Mouse (Mus musculus) hindbrain, embryonic 12.5 days (tissue): ENCODE measurements around the gene Myh11. TPM values are rescaled to one million over a fixed set of nuclear protein-coding genes. Genes with fewer than 3 reads are reported as not detected.
A peak's percentile ranks its signal among the peaks of the same experiment; 100 is the strongest.

Source experiments
- ATAC-seq: fragments of 200-750 bp; cut with Nextera tagmentation; 2 replicates; pipeline ENCODE4 v1.8.0; 2017; ENCODE audit warnings: moderate TSS enrichment; ENCODE audit not compliant: low FRiP score
- H3K27ac ChIP-seq: fragments of 300-500 bp; sonication (generic); 2 replicates; pipeline ENCODE4 v1.5.1; 2016; ENCODE audit warnings: mild to moderate bottlenecking
- H3K27me3 ChIP-seq: fragments of 300-500 bp; sonication (generic); 2 replicates; pipeline ENCODE4 v1.6.1; 2016; ENCODE audit warnings: mild to moderate bottlenecking
- H3K36me3 ChIP-seq: fragments of 300-500 bp; sonication (generic); 2 replicates; pipeline ENCODE4 v1.6.1; 2016; ENCODE audit warnings: mild to moderate bottlenecking
- H3K4me1 ChIP-seq: fragments of 300-500 bp; sonication (generic); 2 replicates; pipeline ENCODE4 v1.6.1; 2016
- H3K4me2 ChIP-seq: fragments of 300-500 bp; sonication (generic); replicated peaks from 2 replicates; pipeline ENCODE4 v1.6.1; 2016; ENCODE audit warnings: mild to moderate bottlenecking
- H3K4me3 ChIP-seq: fragments of 300-500 bp; sonication (generic); 2 replicates; pipeline ENCODE4 v1.5.1; 2016; ENCODE audit warnings: mild to moderate bottlenecking
- H3K9ac ChIP-seq: fragments of 300-500 bp; sonication (generic); 2 replicates; pipeline ENCODE4 v1.6.1; 2016; ENCODE audit warnings: mild to moderate bottlenecking, moderate library complexity
- H3K9me3 ChIP-seq: fragments of 300-500 bp; sonication (generic); replicated peaks from 2 replicates; pipeline ENCODE4 v1.6.1; 2016; ENCODE audit warnings: mild to moderate bottlenecking
- whole genome bisulfite sequencing: fragments of 180-500 bp; shearing (Covaris S2); methylation state at CpG from one replicate; pipeline ENCODE4 v1.1.7; 2016; 5-methylcytosine and 5-hydroxymethylcytosine counted together
- polyA plus RNA-seq: library from polyadenylated mRNA; unstranded; fragments of >200 nt; fragmentation: Nextera tagmentation; extraction: Ambion mirVana; gene quantifications from 2 replicates; pipeline ENCODE4 v1.2.1, GENCODE M21; 2016

Gene Myh11
- polyA plus RNA-seq, 1 experiment from 2014 or later, result 0.30 TPM

GRCm38 (mm10) chr16:14303676-14304075 is 12.5 kb upstream of the Myh11 start:
- Histone ChIP-seq H3K27ac (no peak overlapping the region), H3K9me3 (no peaks in the 10 kb centered on the region), H3K4me2 (no peak overlapping the region), H3K9ac (no peak overlapping the region), H3K36me3 (peaks cover 58% of the 10 kb centered on the region), H3K4me3 (no peak overlapping the region), H3K4me1 (no peaks in the 10 kb centered on the region), H3K27me3 (no peaks in the 10 kb centered on the region)
- no peak for ATAC-seq
- 86% methylated on average over 7 of the region's 7 CpGs for WGBS

GRCm38 (mm10) chr16:14303148-14303547 is 12.0 kb upstream of the Myh11 start:
- no peaks in the 10 kb centered on the region for H3K9me3 ChIP-seq
- WGBS, result 82% methylated on average over 2 of the region's 2 CpGs
- peaks cover 56% of the 10 kb centered on the region for H3K36me3 ChIP-seq

GRCm38 (mm10) chr16:14298461-14298860 is 7.3 kb upstream of the Myh11 start:
- 99% methylated on average over 4 of the region's 4 CpGs for WGBS

More at GRCm38 (mm10) chr16:14303148-14303547, 12.0 kb upstream of the Myh11 start:
- Histone ChIP-seq H3K27me3 (no peaks in the 10 kb centered on the region), H3K27ac (no peak overlapping the region), H3K9ac (no peak overlapping the region), H3K4me1 (no peaks in the 10 kb centered on the region), H3K4me3 (no peak overlapping the region), H3K4me2 (no peak overlapping the region)
- no peak for ATAC-seq

GRCm38 (mm10) chr16:14297746-14298145 is 6.6 kb upstream of the Myh11 start:
- H3K36me3 ChIP-seq, result peaks cover 37% of the 10 kb centered on the region
- H3K4me1 ChIP-seq, result 0 out of 2 replicates have a peak, but pooled peaks cover 2% of the 10 kb centered on the region
- no peak overlapping the region for H3K27ac ChIP-seq
- no peak for ATAC-seq
- peaks cover 7% of the 10 kb centered on the region for H3K27me3 ChIP-seq
- WGBS, result 95% methylated on average over 4 of the region's 4 CpGs
- H3K4me3 ChIP-seq, result no peak overlapping the region
- no peak overlapping the region for H3K4me2 ChIP-seq
- no peaks in the 10 kb centered on the region for H3K9me3 ChIP-seq
- H3K9ac ChIP-seq, result no peak overlapping the region

More at GRCm38 (mm10) chr16:14298461-14298860, 7.3 kb upstream of the Myh11 start:
- Histone ChIP-seq H3K27ac (no peak overlapping the region), H3K4me1 (no peaks in the 10 kb centered on the region), H3K9ac (no peak overlapping the region), H3K4me3 (no peak overlapping the region), H3K4me2 (no peak overlapping the region), H3K36me3 (peaks cover 44% of the 10 kb centered on the region), H3K27me3 (no peaks in the 10 kb centered on the region), H3K9me3 (no peaks in the 10 kb centered on the region)
- ATAC-seq, result no peak

- H3K4me2 ChIP-seq, result no peak overlapping the region
- peaks cover 6% of the 10 kb centered on the region for H3K4me1 ChIP-seq
- no peak overlapping the region for H3K27ac ChIP-seq
- ATAC-seq, result no peak
- H3K36me3 ChIP-seq, result peaks cover 35% of the 10 kb centered on the region
- H3K9ac ChIP-seq, result no peak overlapping the region
- no peak overlapping the region for H3K4me3 ChIP-seq
- no peaks in the 10 kb centered on the region for H3K9me3 ChIP-seq
- peaks cover 13% of the 10 kb centered on the region for H3K27me3 ChIP-seq
- WGBS, result 88% methylated on average over 3 of the region's 3 CpGs
Observed at GRCm38 (mm10) chr16:14297137-14297536, 6.0 kb upstream of the Myh11 start.

GRCm38 (mm10) chr16:14296544-14297124 is 5.5 kb upstream of the Myh11 start:
- Histone ChIP-seq H3K4me1 (peaks cover 11% of the 10 kb centered on the region), H3K4me2 (no peak overlapping the region), H3K27me3 (peaks cover 17% of the 10 kb centered on the region), H3K36me3 (peaks cover 33% of the 10 kb centered on the region), H3K27ac (no peak overlapping the region), H3K9ac (no peak overlapping the region), H3K4me3 (no peak overlapping the region), H3K9me3 (no peaks in the 10 kb centered on the region)
- ATAC-seq, result no peak
- 82% methylated on average over 2 of the region's 2 CpGs for WGBS

- peaks cover 15% of the 10 kb centered on the region for H3K4me1 ChIP-seq
- no peaks in the 10 kb centered on the region for H3K9me3 ChIP-seq
- no peak overlapping the region for H3K4me3 ChIP-seq
- H3K36me3 ChIP-seq, result peaks cover 19% of the 10 kb centered on the region
- 90% methylated on average over 2 of the region's 2 CpGs for WGBS
- no peak for ATAC-seq
- H3K4me2 ChIP-seq, result no peak overlapping the region
- H3K27ac ChIP-seq, result no peak overlapping the region
- H3K9ac ChIP-seq, result no peak overlapping the region
- peaks cover 27% of the 10 kb centered on the region for H3K27me3 ChIP-seq
Observed at GRCm38 (mm10) chr16:14295291-14295690, 4.1 kb upstream of the Myh11 start.

- ATAC-seq, result 0 out of 2 replicates have a peak, but pooled peaks have one; percentile 31
- no peak overlapping the region for H3K27ac ChIP-seq
- H3K4me1 ChIP-seq, result peaks cover 15% of the 10 kb centered on the region
- no peak overlapping the region for H3K9ac ChIP-seq
- WGBS, result 14% methylated on average over 31 of the region's 31 CpGs
- peak overlapping the region; percentile 25 for H3K4me3 ChIP-seq
- 0 out of 2 replicates have a peak, but pooled peaks cover 3% of the 10 kb centered on the region for H3K36me3 ChIP-seq
- H3K27me3 ChIP-seq, result peaks cover 27% of the 10 kb centered on the region
- no peaks in the 10 kb centered on the region for H3K9me3 ChIP-seq
- H3K4me2 ChIP-seq, result peak overlapping the region; percentile 47
Observed at GRCm38 (mm10) chr16:14292205-14293199, 1.3 kb upstream of the Myh11 start.

GRCm38 (mm10) chr16:14272374-14272965 is 18.7 kb downstream of the Myh11 start:
- H3K9me3 ChIP-seq, result no peaks in the 10 kb centered on the region
- no peak overlapping the region for H3K9ac ChIP-seq
- 71% methylated on average over 4 of the region's 4 CpGs for WGBS
- H3K27ac ChIP-seq, result no peak overlapping the region
- no peaks in the 10 kb centered on the region for H3K27me3 ChIP-seq
- H3K4me2 ChIP-seq, result no peak overlapping the region
- no peaks in the 10 kb centered on the region for H3K4me1 ChIP-seq
- H3K4me3 ChIP-seq, result no peak overlapping the region
- ATAC-seq, result no peak
- no peaks in the 10 kb centered on the region for H3K36me3 ChIP-seq

- no peaks in the 10 kb centered on the region for H3K9me3 ChIP-seq
- H3K4me3 ChIP-seq, result no peak overlapping the region
- no peaks in the 10 kb centered on the region for H3K4me1 ChIP-seq
- no peak overlapping the region for H3K4me2 ChIP-seq
- no peaks in the 10 kb centered on the region for H3K27me3 ChIP-seq
- H3K36me3 ChIP-seq, result no peaks in the 10 kb centered on the region
- H3K9ac ChIP-seq, result no peak overlapping the region
- 55% methylated on average over 4 of the region's 4 CpGs for WGBS
- H3K27ac ChIP-seq, result no peak overlapping the region
- ATAC-seq, result no peak
Observed at GRCm38 (mm10) chr16:14265203-14265920, 25.8 kb downstream of the Myh11 start.

GRCm38 (mm10) chr16:14264504-14264903 is 26.7 kb downstream of the Myh11 start:
- no peak for ATAC-seq
- 86% methylated on average over 2 of the region's 2 CpGs for WGBS
- no peak overlapping the region for H3K4me3 ChIP-seq
- H3K27ac ChIP-seq, result no peak overlapping the region
- no peaks in the 10 kb centered on the region for H3K27me3 ChIP-seq
- H3K9me3 ChIP-seq, result no peaks in the 10 kb centered on the region
- H3K4me2 ChIP-seq, result no peak overlapping the region
- H3K4me1 ChIP-seq, result no peaks in the 10 kb centered on the region
- H3K9ac ChIP-seq, result no peak overlapping the region
- no peaks in the 10 kb centered on the region for H3K36me3 ChIP-seq

- no peak overlapping the region for H3K4me3 ChIP-seq
- H3K9me3 ChIP-seq, result no peaks in the 10 kb centered on the region
- H3K36me3 ChIP-seq, result no peaks in the 10 kb centered on the region
- H3K9ac ChIP-seq, result no peak overlapping the region
- no peak overlapping the region for H3K27ac ChIP-seq
- ATAC-seq, result no peak
- WGBS, result 86% methylated on average over 6 of the region's 6 CpGs
- H3K4me1 ChIP-seq, result no peaks in the 10 kb centered on the region
- no peaks in the 10 kb centered on the region for H3K27me3 ChIP-seq
- H3K4me2 ChIP-seq, result no peak overlapping the region
Observed at GRCm38 (mm10) chr16:14263241-14263640, 27.9 kb downstream of the Myh11 start.
